Mouse (Mus musculus) bone marrow, adult 2 months (tissue): ENCODE data around the gene Castor1.

Source experiments
- CTCF ChIP-seq: fragments of 200-500 bp; IDR thresholded peaks from 2 replicates; pipeline ENCODE4 v1.5.1; 2011; ENCODE audit warnings: low read length, control low read depth; ENCODE audit not compliant: control insufficient read depth, insufficient read depth
- POLR2A ChIP-seq: fragments of 200-500 bp; IDR thresholded peaks from 2 replicates; pipeline ENCODE4 v1.6.1; 2011; ENCODE audit warnings: low read depth, mild to moderate bottlenecking, control low read depth, low read length, borderline replicate concordance; ENCODE audit not compliant: control insufficient read depth

DNA sequence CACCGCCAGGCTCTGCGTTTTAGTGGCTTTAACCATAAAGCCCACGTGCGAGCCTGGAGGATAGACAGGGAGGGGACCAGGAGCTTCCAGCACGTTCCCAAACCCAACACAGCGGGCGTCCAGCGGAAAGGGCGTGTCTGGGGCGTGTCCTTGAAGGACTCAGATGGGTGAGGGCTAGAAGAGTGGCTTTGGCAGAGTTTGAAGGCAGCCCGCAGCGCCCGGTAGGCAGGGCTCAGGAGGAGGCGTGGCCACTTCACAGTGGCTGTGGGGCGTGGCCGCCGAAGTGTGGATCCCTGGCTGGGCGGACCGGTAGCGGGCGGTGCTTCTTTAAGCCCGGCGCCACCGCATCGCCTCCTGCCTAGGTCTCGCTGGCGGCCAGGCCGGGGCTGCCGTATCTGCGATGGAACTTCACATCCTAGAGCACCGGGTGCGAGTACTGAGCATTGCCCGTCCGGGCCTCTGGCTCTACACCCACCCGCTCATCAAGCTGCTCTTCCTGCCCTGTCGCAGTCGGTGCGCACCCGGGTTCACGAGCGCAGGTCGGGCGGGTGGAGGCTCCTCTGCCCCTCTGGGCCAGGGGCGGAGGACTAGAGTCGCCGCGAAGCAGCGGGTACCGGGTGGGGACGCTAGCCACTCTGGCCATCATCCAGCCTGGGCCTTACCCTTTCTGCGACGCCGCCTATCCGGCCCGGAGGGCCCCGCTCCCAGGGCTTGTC lies at the start of gene Castor1:
- no peak for TF ChIP-seq CTCF
- TF ChIP-seq POLR2A = no peak
